Mouse (Mus musculus) urinary bladder, postnatal 14 days (tissue): ENCODE results near the gene Gm28035.

Experiments used
- DNase-seq: peaks from one replicate; pipeline ENCODE4 v3.0.0; 2021; ENCODE audit warnings: low spot score

Gene Gm28035

DNA sequence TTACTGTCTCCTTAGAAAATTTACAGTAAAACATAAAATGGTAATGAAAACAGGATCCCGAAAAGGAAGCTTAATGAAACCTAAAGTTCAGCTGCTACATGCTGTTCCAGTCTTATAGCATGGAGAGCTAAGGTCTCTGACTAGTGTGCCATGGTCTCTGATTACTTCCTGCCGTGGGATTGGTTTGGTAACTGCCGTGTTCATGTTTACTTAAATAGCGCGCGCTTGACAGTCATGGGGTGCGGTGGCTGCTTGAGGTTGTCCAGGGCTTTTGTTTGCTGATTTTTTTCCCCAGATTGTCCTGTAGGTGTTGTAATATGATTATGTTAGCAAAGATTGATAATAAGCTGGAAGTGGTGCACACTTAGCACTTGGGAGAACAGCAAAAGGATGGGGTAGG is 65.7 kb downstream of the Gm28035 start:
- no peak for DNase-seq

DNA sequence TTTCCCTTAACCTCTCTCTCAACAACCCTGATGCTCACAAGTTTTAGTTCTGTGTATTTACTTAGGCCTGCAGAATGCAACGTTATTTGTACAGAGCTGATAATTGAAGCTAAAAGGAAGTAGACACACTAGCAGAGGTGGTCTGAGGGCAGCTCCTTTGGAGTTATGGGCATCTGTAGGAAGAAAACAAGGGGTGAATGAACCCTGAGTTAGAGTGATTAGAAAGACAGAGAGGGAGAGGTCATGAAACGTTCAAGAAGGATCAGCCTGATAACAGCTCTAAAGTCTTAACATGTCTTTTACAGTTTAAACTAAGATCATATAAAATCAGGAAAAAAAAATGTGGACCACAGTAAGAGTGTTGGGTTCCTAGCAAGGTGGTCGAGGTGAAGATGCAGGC is 69.0 kb downstream of the Gm28035 start:
- DNase-seq: no peak

DNA sequence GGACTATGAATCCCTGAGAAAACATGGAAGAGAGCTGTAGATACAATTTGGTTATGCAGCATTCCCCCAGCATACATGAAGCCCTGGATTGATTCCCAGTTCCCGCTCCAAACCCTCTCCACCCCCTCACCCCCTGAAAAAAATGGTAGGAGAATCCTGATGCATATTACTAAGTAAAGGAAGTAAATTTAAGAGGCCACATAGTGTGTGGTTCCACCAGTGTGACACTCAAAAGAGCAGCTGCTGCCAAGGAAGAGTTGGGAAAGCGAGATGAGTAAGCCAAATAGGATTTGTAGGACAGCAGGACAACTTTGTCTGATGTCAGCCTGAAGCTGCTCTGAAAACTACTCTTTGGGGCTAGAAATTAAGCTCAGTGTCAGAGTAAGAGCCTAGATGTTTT is 71.1 kb downstream of the Gm28035 start:
- DNase-seq: no peak

DNA sequence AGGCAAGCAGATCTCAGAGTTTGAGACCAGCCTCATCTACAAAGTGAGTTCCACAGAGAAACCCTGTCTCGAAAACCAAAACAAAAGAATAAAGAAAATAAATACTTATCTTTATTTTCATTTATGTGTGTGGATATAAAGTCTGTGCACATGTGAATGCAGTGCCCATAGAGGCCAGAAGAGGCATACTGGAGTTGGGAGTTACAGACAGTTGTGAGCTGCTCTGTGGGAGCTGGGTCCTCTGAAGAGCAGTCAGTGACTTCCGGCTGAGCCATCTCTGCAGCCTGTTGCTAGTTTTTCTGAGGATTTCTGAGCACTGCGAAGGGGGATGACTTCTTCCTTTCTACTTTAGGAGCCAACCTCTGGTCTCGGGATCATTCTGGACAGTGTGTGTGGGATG is 75.8 kb downstream of the Gm28035 start:
- no peak for DNase-seq

DNA sequence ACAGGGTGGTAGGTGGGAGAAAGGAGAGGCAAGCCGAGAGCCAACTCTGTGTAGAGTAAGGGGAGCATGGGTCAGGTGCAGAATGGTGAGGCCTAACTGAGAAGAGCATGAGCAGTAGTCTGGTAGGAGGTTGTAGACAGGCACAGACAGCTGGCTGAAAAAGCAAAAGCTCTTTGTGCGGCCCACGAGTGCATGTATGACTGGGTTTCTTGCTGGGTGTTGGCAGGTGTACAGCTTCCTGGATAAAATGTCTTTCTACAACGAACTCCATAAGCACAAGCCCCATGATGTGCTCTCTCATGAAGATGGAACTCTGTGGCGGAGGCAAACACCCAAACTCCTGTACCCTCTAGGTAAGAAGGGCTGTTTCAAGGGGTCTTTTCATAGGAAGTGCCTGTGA is 76.6 kb downstream of the Gm28035 start:
- DNase-seq: no peak

DNA sequence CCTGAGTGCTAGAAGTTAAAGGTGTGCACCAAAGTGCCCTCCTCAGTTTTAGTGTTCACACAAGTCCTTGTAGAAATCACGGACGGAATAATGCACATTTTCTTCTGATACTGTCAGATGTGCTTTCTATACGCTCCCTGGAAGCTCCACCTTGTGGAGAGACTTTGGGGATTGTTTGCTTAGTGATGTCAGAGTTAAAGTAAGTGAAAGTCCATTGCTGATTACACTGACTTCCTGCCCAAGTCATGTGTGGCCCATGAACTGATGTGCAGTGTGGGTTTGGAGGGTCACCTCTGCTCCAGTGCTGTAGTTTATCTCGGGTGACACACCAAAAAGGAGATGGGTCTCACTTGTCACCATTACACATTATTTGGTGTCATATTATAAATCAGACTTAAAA is 78.9 kb downstream of the Gm28035 start:
- DNase-seq: no peak

DNA sequence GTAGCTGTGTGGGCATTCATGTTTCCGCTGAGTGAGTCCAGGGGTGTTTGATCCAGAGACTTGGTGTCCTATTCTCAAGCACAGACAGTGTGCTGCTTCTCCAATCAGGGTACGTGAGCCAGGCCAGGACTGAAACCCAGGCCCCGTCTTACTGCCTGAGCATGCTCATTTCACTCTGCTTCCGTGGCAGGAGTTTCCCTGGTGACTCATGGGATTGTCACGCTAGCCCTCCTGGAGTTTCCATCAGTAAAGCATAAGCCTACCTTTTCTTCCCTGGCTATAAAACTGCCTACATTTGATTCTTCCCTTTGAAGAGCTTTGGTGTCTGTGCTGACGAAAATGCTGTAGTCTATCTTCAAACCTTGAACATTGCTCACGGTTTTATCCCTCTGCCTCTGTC is 82.7 kb downstream of the Gm28035 start:
- no peak for DNase-seq

DNA sequence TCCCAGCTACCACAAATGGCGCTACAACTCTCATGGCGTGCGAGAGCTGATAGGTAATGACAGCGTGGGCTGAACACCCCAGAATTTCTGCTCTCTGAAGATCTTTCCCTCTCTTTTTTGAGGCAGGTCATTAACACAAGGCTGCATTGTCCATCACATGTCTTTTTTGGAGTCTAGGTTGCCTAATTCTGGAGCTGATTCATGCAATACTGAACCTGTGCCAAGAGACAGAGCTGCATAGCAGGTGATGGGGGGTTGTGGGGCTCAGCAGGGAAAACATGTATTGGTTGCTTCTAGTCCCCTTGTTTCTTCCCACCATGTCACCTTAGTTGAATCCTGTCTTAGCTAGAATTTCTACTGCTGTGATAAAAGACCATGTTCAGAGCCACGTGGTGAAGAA is 84.9 kb downstream of the Gm28035 start:
- no peak for DNase-seq

DNA sequence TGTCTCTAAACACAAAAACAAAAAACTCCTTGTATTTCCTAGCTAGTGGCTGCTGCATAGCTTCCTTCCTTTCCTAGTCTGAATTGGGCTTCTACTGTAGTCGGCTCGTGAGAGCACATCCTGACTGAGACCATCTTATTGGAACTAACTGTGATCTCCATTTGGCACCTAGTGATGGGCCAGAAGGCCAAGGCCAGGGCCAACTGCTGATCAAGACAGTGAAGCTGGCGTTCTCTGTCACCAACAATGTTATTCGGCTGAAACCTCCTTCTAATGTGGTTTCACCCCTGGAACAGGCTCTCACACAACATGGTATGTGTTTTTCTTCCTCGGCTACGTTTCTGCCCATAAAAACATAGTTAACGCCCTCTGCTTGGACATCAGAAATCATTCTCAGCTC is 86.9 kb downstream of the Gm28035 start:
- no peak for DNase-seq

DNA sequence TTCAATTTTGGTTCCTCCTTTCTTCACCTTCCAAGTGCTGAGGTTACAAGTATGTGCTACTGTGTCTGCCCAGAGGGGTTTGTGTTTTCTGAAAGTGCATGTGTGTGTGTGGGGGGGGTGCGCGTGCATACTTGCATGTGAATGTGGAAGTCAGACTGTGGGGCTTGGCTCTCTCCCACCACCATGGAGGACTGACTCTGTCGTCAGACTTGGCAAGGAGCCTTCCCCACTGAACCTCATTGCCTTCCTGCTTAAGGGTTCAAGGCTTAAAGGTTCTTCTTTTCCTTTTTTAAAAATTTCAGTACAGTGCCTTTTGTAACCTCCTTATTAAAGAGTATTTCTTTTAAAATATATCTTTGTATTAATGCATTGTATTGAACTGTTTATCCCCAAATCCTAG is 88.4 kb downstream of the Gm28035 start:
- no peak for DNase-seq
